Mouse (Mus musculus) neural tube, embryonic 11.5 days (tissue): ENCODE results near the gene Arxes2. TPM values are rescaled to one million over a fixed set of nuclear protein-coding genes. Genes with fewer than 3 reads are reported as not detected.
A peak's percentile ranks its signal among the peaks of the same experiment; 100 is the strongest.
"Not testable (repeated sequence)": the region's sequence is repeated elsewhere in the genome, so short reads cannot be mapped to it uniquely, and the experiment has no call there.

Source experiments
- ATAC-seq: fragments of 200-750 bp; cut with Nextera tagmentation; 2 replicates; pipeline ENCODE4 v1.8.0; 2017; ENCODE audit warnings: moderate number of reproducible peaks, mild to moderate bottlenecking, moderate TSS enrichment, moderate library complexity; ENCODE audit not compliant: insufficient read depth, low FRiP score, low TSS enrichment
- DNase-seq: peaks from one replicate; pipeline ENCODE4 v3.0.0-alpha.2; 2015; ENCODE audit warnings: low spot score
- H3K27ac ChIP-seq: fragments of 300-500 bp; sonication (generic); 2 replicates; pipeline ENCODE4 v1.5.1; 2014; ENCODE audit warnings: low read depth, mild to moderate bottlenecking, low read length
- H3K27me3 ChIP-seq: fragments of 300-500 bp; sonication (generic); 2 replicates; pipeline ENCODE4 v1.6.1; 2014; ENCODE audit warnings: mild to moderate bottlenecking, low read length, mixed read lengths; ENCODE audit not compliant: control insufficient read depth, insufficient read depth
- H3K36me3 ChIP-seq: fragments of 300-500 bp; sonication (generic); 2 replicates; pipeline ENCODE4 v1.6.1; 2014; ENCODE audit warnings: mild to moderate bottlenecking, low read length, moderate library complexity, mixed read lengths; ENCODE audit not compliant: control insufficient read depth, insufficient read depth
- H3K4me1 ChIP-seq: fragments of 300-500 bp; sonication (generic); 2 replicates; pipeline ENCODE4 v1.6.1; 2014; ENCODE audit warnings: low read length, mixed read lengths; ENCODE audit not compliant: control insufficient read depth, insufficient read depth
- H3K4me2 ChIP-seq: fragments of 300-500 bp; sonication (generic); 2 replicates; pipeline ENCODE4 v1.6.1; 2014; ENCODE audit warnings: low read depth, mild to moderate bottlenecking, moderate library complexity
- H3K4me3 ChIP-seq: fragments of 300-500 bp; sonication (generic); 2 replicates; pipeline ENCODE4 v1.5.1; 2014; ENCODE audit warnings: low read depth, low read length
- H3K9ac ChIP-seq: fragments of 300-500 bp; sonication (generic); 2 replicates; pipeline ENCODE4 v1.6.1; 2014; ENCODE audit warnings: mild to moderate bottlenecking, low read length
- H3K9me3 ChIP-seq: fragments of 300-500 bp; sonication (generic); 2 replicates; pipeline ENCODE4 v1.6.1; 2016; ENCODE audit warnings: low read length; ENCODE audit not compliant: control insufficient read depth
- WGBS: fragments of 180-500 bp; shearing (Covaris S2); extraction: QIAGEN DNeasy Blood & Tissue Kit; methylation state at CpG from one replicate; pipeline ENCODE4 v1.1.7; 2014; 5-methylcytosine and 5-hydroxymethylcytosine counted together
- polyA plus RNA-seq: library from polyadenylated mRNA; unstranded; fragments of >200 nt; fragmentation: Nextera tagmentation; extraction: Ambion mirVana; gene quantifications from 2 replicates; pipeline ENCODE4 v1.2.1, GENCODE M21; 2014

Gene Arxes2
- 109 and 123 TPM in 2 replicates for polyA plus RNA-seq

- H3K4me2 ChIP-seq: peak within 1 kb of the TSS; percentile 34; the same call in 1 of the 2 replicates
- H3K9ac ChIP-seq, H3K27me3 ChIP-seq, DNase-seq, H3K27ac ChIP-seq, H3K4me1 ChIP-seq, H3K9me3 ChIP-seq, H3K36me3 ChIP-seq: not testable (repeated sequence)
- ATAC-seq: peak; percentile 83
- peak within 1 kb of the TSS; percentile 23 for H3K4me3 ChIP-seq
- whole genome bisulfite sequencing: 12% methylated on average over 5 of the region's 39 CpGs
Observed at GRCm38 (mm10) chrX:135993664-135994119, at the start of gene Arxes2. TSS of gene Arxes2 (plus strand) at chrX:135993824.

GRCm38 (mm10) chrX:135948699-135949437, 44.8 kb upstream of the Arxes2 start:
- no peak; the same call in 1 of the 2 replicates for ATAC-seq
- Histone ChIP-seq H3K4me2 (no peak overlapping the region), H3K4me3 (no peak overlapping the region), H3K27ac (no peak overlapping the region), H3K36me3 (no peaks in the 10 kb centered on the region), H3K4me1 (no peaks in the 10 kb centered on the region), H3K9me3 (no peaks in the 10 kb centered on the region), H3K9ac (no peak overlapping the region), H3K27me3 (no peaks in the 10 kb centered on the region)
- WGBS: 55% methylated on average over 1 of the region's 1 CpGs
- DNase-seq: no peak

- no peak overlapping the region for H3K27ac ChIP-seq
- no peak overlapping the region for H3K4me2 ChIP-seq
- no peaks in the 10 kb centered on the region for H3K36me3 ChIP-seq
- no peaks in the 10 kb centered on the region for H3K4me1 ChIP-seq
- no peaks in the 10 kb centered on the region for H3K9me3 ChIP-seq
- ATAC-seq (no peak), DNase-seq (no peak)
- 100% methylated on average over 1 of the region's 1 CpGs for WGBS
- H3K27me3 ChIP-seq: no peaks in the 10 kb centered on the region
- H3K4me3 ChIP-seq: no peak overlapping the region
- no peak overlapping the region for H3K9ac ChIP-seq
Observed at GRCm38 (mm10) chrX:135956988-135957690, 36.5 kb upstream of the Arxes2 start.

- H3K36me3 ChIP-seq: no peaks in the 10 kb centered on the region
- WGBS: 76% methylated on average over 2 of the region's 2 CpGs
- no peak overlapping the region for H3K27ac ChIP-seq
- no peaks in the 10 kb centered on the region for H3K4me1 ChIP-seq
- H3K9me3 ChIP-seq: no peaks in the 10 kb centered on the region
- no peak overlapping the region for H3K4me3 ChIP-seq
- H3K4me2 ChIP-seq: no peak overlapping the region
- no peaks in the 10 kb centered on the region for H3K27me3 ChIP-seq
- no peak overlapping the region for H3K9ac ChIP-seq
- no peak for ATAC-seq
- DNase-seq: no peak
Observed at GRCm38 (mm10) chrX:135957691-135958081, 35.9 kb upstream of the Arxes2 start.

GRCm38 (mm10) chrX:135958589-135959225, 34.9 kb upstream of the Arxes2 start:
- no peak overlapping the region for H3K4me3 ChIP-seq
- ATAC-seq: no peak
- DNase-seq: no peak
- no peaks in the 10 kb centered on the region for H3K36me3 ChIP-seq
- H3K9me3 ChIP-seq: no peaks in the 10 kb centered on the region
- H3K4me1 ChIP-seq: no peaks in the 10 kb centered on the region
- H3K9ac ChIP-seq: no peak overlapping the region
- no peak overlapping the region for H3K4me2 ChIP-seq
- no peak overlapping the region for H3K27ac ChIP-seq
- no peaks in the 10 kb centered on the region for H3K27me3 ChIP-seq
- 88% methylated on average over 7 of the region's 7 CpGs for WGBS

GRCm38 (mm10) chrX:135959536-135959935, 34.1 kb upstream of the Arxes2 start:
- WGBS: 89% methylated on average over 4 of the region's 4 CpGs
- H3K4me1 ChIP-seq: no peaks in the 10 kb centered on the region
- H3K9me3 ChIP-seq: no peaks in the 10 kb centered on the region
- no peaks in the 10 kb centered on the region for H3K27me3 ChIP-seq
- no peak overlapping the region for H3K4me3 ChIP-seq
- ATAC-seq (no peak), DNase-seq (no peak)
- H3K27ac ChIP-seq: no peak overlapping the region
- H3K4me2 ChIP-seq: no peak overlapping the region
- H3K9ac ChIP-seq: no peak overlapping the region
- no peaks in the 10 kb centered on the region for H3K36me3 ChIP-seq

GRCm38 (mm10) chrX:135962342-135962741, 31.3 kb upstream of the Arxes2 start:
- no peaks in the 10 kb centered on the region for H3K4me1 ChIP-seq
- no peak overlapping the region for H3K9ac ChIP-seq
- DNase-seq (no peak), ATAC-seq (no peak)
- no peaks in the 10 kb centered on the region for H3K9me3 ChIP-seq
- no peak overlapping the region for H3K4me3 ChIP-seq
- no peaks in the 10 kb centered on the region for H3K27me3 ChIP-seq
- no peaks in the 10 kb centered on the region for H3K36me3 ChIP-seq
- 72% methylated on average over 2 of the region's 2 CpGs for WGBS
- no peak overlapping the region for H3K27ac ChIP-seq
- H3K4me2 ChIP-seq: no peak overlapping the region

- ATAC-seq (no peak; the same call in 1 of the 2 replicates), DNase-seq (no peak)
- Histone ChIP-seq H3K27ac (no peak overlapping the region), H3K9ac (no peak overlapping the region), H3K4me3 (no peak overlapping the region), H3K27me3 (no peaks in the 10 kb centered on the region), H3K9me3 (no peaks in the 10 kb centered on the region), H3K4me1 (no peaks in the 10 kb centered on the region), H3K36me3 (no peaks in the 10 kb centered on the region), H3K4me2 (no peak overlapping the region)
- WGBS: 42% methylated on average over 6 of the region's 6 CpGs
Observed at GRCm38 (mm10) chrX:135963130-135963529, 30.5 kb upstream of the Arxes2 start.
